Mouse (Mus musculus) liver, embryonic 14.5 days (tissue): Measurements from ENCODE around the gene Galntl6. TPM values are rescaled to one million over a fixed set of nuclear protein-coding genes. Genes with fewer than 3 reads are reported as not detected.

Source experiments
- ATAC-seq: fragments of 200-750 bp; cut with Nextera tagmentation; 2 replicates; pipeline ENCODE4 v1.8.0; 2017; ENCODE audit warnings: moderate number of reproducible peaks, mild to moderate bottlenecking, moderate library complexity; ENCODE audit not compliant: insufficient read depth
- DNase-seq, 3 experiments: peaks; one replicate each; pipeline ENCODE4 v3.0.0-alpha.2; 2012 to 2013; ENCODE audit warnings: low read depth in 3 of 3, low spot score in 3 of 3
- H3K27ac ChIP-seq: fragments of 300-500 bp; sonication (generic); 2 replicates; pipeline ENCODE4 v1.5.1; 2014; ENCODE audit warnings: moderate library complexity, mild to moderate bottlenecking, control low read depth, inconsistent platforms
- H3K27me3 ChIP-seq: fragments of 300-500 bp; sonication (generic); 2 replicates; pipeline ENCODE4 v1.6.1; 2014; ENCODE audit warnings: mild to moderate bottlenecking, low read length, moderate library complexity; ENCODE audit not compliant: control insufficient read depth, insufficient read depth
- H3K36me3 ChIP-seq: fragments of 300-500 bp; sonication (generic); replicated peaks from 2 replicates; pipeline ENCODE4 v1.6.1; 2014; ENCODE audit warnings: low read depth; ENCODE audit not compliant: control insufficient read depth, insufficient read depth
- H3K4me1 ChIP-seq, 2 experiments: fragments of 200-500 bp in 1 of 2; fragments of 300-500 bp in 1 of 2; sonication (generic) in 1 of 2; replicated peaks; 2 replicates each; pipeline ENCODE4 v1.6.1; 2012 to 2014; ENCODE audit warnings: antibody characterized with exemption in 1 of 2, inconsistent platforms in 1 of 2, low read length in 1 of 2; ENCODE audit not compliant: control insufficient read depth in 2 of 2, insufficient read depth in 2 of 2
- H3K4me2 ChIP-seq: fragments of 300-500 bp; sonication (generic); 2 replicates; pipeline ENCODE4 v1.6.1; 2014; ENCODE audit warnings: low read depth, mild to moderate bottlenecking, control low read depth, moderate library complexity
- H3K4me3 ChIP-seq, 2 experiments: fragments of 200-500 bp in 1 of 2; fragments of 300-500 bp in 1 of 2; sonication (generic) in 1 of 2; 2 replicates each; pipeline ENCODE4 v1.5.1; 2012 to 2014; ENCODE audit warnings: low read depth in 2 of 2, low read length in 2 of 2, mild to moderate bottlenecking in 2 of 2, control low read depth in 1 of 2, inconsistent platforms in 1 of 2, moderate library complexity in 1 of 2; ENCODE audit not compliant: insufficient read depth in 1 of 2
- H3K9ac ChIP-seq: fragments of 300-500 bp; sonication (generic); replicated peaks from 2 replicates; pipeline ENCODE4 v1.6.1; 2014; ENCODE audit warnings: mild to moderate bottlenecking, control low read depth, moderate library complexity
- H3K9me3 ChIP-seq: fragments of 300-500 bp; sonication (generic); 2 replicates; pipeline ENCODE4 v1.6.1; 2016; ENCODE audit warnings: low read length, mixed read lengths; ENCODE audit not compliant: control insufficient read depth
- CTCF ChIP-seq: IDR thresholded peaks from 2 replicates; pipeline ENCODE4 v1.5.1; 2016; ENCODE audit warnings: antibody characterized with exemption, low read depth, control low read depth
- EP300 ChIP-seq: IDR thresholded peaks from 2 replicates; pipeline ENCODE4 v1.6.1; 2016; ENCODE audit warnings: antibody characterized with exemption, low read depth
- WGBS: fragments of 180-500 bp; shearing (Covaris S2); extraction: QIAGEN DNeasy Blood & Tissue Kit; methylation state at CpG from one replicate; pipeline ENCODE4 v1.1.7; 2014; ENCODE audit not compliant: insufficient replicate concordance; 5-methylcytosine and 5-hydroxymethylcytosine counted together
- polyA plus RNA-seq, 2 experiments: library from polyadenylated mRNA; depleted of rRNA in 1 of 2; stranded (reverse) in 1 of 2; unstranded in 1 of 2; fragments of >200 nt; fragmentation: Nextera tagmentation in 1 of 2; extraction: Ambion mirVana in 1 of 2; gene quantifications; 2 replicates each; pipeline versions ENCODE4 v1.2.1 to v1.2.3; 2012 to 2014

Galntl6 gene
- polyA plus RNA-seq, 2 experiments = not detected

GRCm38 (mm10) chr8:58566115-58566514 is 346.3 kb downstream of the Galntl6 start:
- no peaks in the 10 kb centered on the region for H3K27me3 ChIP-seq
- DNase-seq (no peak), ATAC-seq (no peak)
- no peak overlapping the region for H3K4me2 ChIP-seq
- H3K4me1 ChIP-seq = no peaks in the 10 kb centered on the region
- no peak overlapping the region for H3K27ac ChIP-seq
- H3K4me3 ChIP-seq = no peak overlapping the region
- H3K36me3 ChIP-seq = no peaks in the 10 kb centered on the region
- TF ChIP-seq EP300 (no peak), CTCF (peak; percentile 41; the same call in 1 of the 2 replicates)
- 38% methylated on average over 2 of the region's 2 CpGs for WGBS
- H3K9ac ChIP-seq = no peak overlapping the region
- no peaks in the 10 kb centered on the region for H3K9me3 ChIP-seq

DNA sequence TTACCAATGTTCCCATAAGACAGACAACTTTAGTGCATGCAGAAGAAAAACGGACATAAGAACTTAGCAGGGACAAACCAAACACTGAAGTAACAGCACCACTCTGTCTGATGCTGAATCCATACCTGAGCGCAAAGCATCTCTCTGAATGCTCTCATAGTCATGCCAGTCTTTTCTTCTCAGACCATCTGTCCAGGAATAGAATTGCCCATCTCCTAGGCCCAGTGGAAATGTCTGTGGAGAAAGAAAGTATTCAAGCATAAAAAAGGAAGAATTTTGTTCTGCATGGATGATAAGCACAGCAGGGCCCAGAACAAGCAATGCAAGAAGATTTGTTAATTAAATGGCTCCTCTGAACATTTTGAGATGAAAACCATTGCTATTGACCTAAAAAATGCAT is 376.7 kb downstream of the Galntl6 start:
- TF ChIP-seq EP300 (no peak), CTCF (no peak)
- no peaks in the 10 kb centered on the region for H3K9me3 ChIP-seq
- no peaks in the 10 kb centered on the region for H3K36me3 ChIP-seq
- ATAC-seq = no peak
- H3K27ac ChIP-seq = no peak overlapping the region
- no peak overlapping the region for H3K9ac ChIP-seq
- H3K4me2 ChIP-seq = no peak overlapping the region
- no peaks in the 10 kb centered on the region for H3K27me3 ChIP-seq
- H3K4me3 ChIP-seq = no peak overlapping the region
- no peak for DNase-seq
- 52% methylated on average over 2 of the region's 2 CpGs for WGBS
- H3K4me1 ChIP-seq = no peaks in the 10 kb centered on the region

GRCm38 (mm10) chr8:58534631-58535030 is 377.8 kb downstream of the Galntl6 start:
- no peak for ATAC-seq
- no peak overlapping the region for H3K4me3 ChIP-seq
- H3K27me3 ChIP-seq = no peaks in the 10 kb centered on the region
- H3K27ac ChIP-seq = no peak overlapping the region
- no peaks in the 10 kb centered on the region for H3K4me1 ChIP-seq
- H3K36me3 ChIP-seq = no peaks in the 10 kb centered on the region
- no peak overlapping the region for H3K4me2 ChIP-seq
- no peak for DNase-seq
- no peak for TF ChIP-seq CTCF
- TF ChIP-seq EP300 = no peak
- no peak overlapping the region for H3K9ac ChIP-seq
- no peaks in the 10 kb centered on the region for H3K9me3 ChIP-seq

DNA sequence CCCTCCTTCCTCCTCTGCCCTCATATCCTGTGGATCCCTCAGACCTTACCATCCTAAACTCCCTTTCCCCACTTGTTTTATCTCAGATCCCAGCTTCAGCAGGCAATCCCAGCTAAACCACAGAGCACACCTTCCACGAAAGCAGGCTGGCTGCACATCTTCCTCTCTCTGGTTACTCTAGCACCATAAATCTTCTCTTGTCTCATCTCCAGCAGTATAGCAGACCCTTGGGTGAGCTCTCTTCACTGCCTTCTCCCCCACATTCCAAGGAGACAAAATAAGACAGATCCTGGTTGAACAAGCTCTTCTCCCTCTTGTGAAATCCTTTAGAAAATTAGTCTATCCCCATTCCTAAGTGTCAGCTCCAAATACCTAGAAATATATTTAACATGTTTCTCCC is 389.0 kb downstream of the Galntl6 start:
- no peak for ATAC-seq
- TF ChIP-seq EP300 (no peak), CTCF (no peak)

DNA sequence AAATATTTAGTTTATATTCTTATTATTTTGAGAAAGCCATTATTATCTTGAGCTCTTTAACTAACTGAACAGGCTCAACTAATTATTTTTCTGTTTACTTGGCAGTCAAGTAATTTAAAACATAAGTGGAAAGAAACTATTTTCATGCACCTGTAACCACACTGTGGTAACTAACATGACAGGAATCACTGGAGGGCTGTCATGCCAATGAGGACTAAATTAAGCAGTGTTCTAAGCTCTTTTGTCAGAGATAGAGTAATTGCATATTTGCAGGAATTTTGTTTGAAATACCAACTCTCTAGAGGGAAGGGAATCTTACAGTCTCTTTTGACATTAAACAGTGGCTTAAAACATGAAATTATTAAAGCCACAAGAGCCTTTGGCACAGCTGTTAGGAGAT is 390.5 kb downstream of the Galntl6 start:
- no peak for DNase-seq
- Histone ChIP-seq H3K9me3 (no peaks in the 10 kb centered on the region), H3K4me3 (no peak overlapping the region), H3K4me1 (no peaks in the 10 kb centered on the region), H3K36me3 (no peaks in the 10 kb centered on the region), H3K27me3 (no peaks in the 10 kb centered on the region), H3K4me2 (no peak overlapping the region), H3K27ac (no peak overlapping the region), H3K9ac (no peak overlapping the region)
- no peak for ATAC-seq
- TF ChIP-seq CTCF (no peak), EP300 (no peak)

More for the DNA sequence above, 389.0 kb downstream of the Galntl6 start:
- no peak for DNase-seq
- H3K27ac ChIP-seq = no peak overlapping the region
- H3K9ac ChIP-seq = no peak overlapping the region
- no peaks in the 10 kb centered on the region for H3K36me3 ChIP-seq
- no peak overlapping the region for H3K4me2 ChIP-seq
- WGBS = 14% methylated on average over 1 of the region's 1 CpGs
- H3K9me3 ChIP-seq = no peaks in the 10 kb centered on the region
- H3K4me3 ChIP-seq = no peak overlapping the region
- H3K4me1 ChIP-seq = no peaks in the 10 kb centered on the region
- H3K27me3 ChIP-seq = no peaks in the 10 kb centered on the region

- Histone ChIP-seq H3K4me2 (no peak overlapping the region), H3K4me1 (no peaks in the 10 kb centered on the region), H3K9me3 (no peaks in the 10 kb centered on the region), H3K27ac (no peak overlapping the region), H3K9ac (no peak overlapping the region), H3K27me3 (no peaks in the 10 kb centered on the region), H3K36me3 (no peaks in the 10 kb centered on the region), H3K4me3 (no peak overlapping the region)
- ATAC-seq (no peak), DNase-seq (no peak)
- no peak for TF ChIP-seq EP300
Observed at GRCm38 (mm10) chr8:58510516-58510915, 401.9 kb downstream of the Galntl6 start.
